Mouse (Mus musculus): Measurements from ENCODE around the gene C2cd2l.
"Not testable (repeated sequence)": the region's sequence is repeated elsewhere in the genome, so short reads cannot be mapped to it uniquely, and the experiment has no call there.

The C2cd2l gene

GRCm38 (mm10) chr9:44319887-44320798 is at the start of gene C2cd2l:
C2cd2l (minus strand) TSS chr9:44320285.
- DNase-seq (ENCODE audit: low spot score in 2 of 2): peak; percentile 74 to 85

- DNase-seq (ENCODE audit: low spot score in 2 of 2): no peak
Measured at GRCm38 (mm10) chr9:44364480-44364879, 44.4 kb upstream of the C2cd2l start.

- not testable (repeated sequence) for DNase-seq (ENCODE audit: low spot score in 2 of 2)
Measured at GRCm38 (mm10) chr9:44361931-44362330, 41.8 kb upstream of the C2cd2l start.

- peak; percentile 85 to 92 for DNase-seq (ENCODE audit: low spot score in 2 of 2)
Measured at GRCm38 (mm10) chr9:44361190-44361917, 41.3 kb upstream of the C2cd2l start, which contains the start of gene Vps11. Vps11 (minus strand) TSS chr9:44361670.

GRCm38 (mm10) chr9:44357207-44357606 is 37.1 kb upstream of the C2cd2l start:
- no peak for DNase-seq (ENCODE audit: low spot score in 2 of 2)

- DNase-seq (ENCODE audit: low spot score in 2 of 2): no peak
Measured at GRCm38 (mm10) chr9:44353142-44353541, 33.1 kb upstream of the C2cd2l start.

GRCm38 (mm10) chr9:44352337-44352736 is 32.3 kb upstream of the C2cd2l start:
- DNase-seq (ENCODE audit: low spot score in 2 of 2): no peak

- DNase-seq (ENCODE audit: low spot score in 2 of 2): no peak
Measured at GRCm38 (mm10) chr9:44351396-44351795, 31.3 kb upstream of the C2cd2l start.

- no peak for DNase-seq (ENCODE audit: low spot score in 2 of 2)
Measured at GRCm38 (mm10) chr9:44348546-44348945, 28.5 kb upstream of the C2cd2l start.

GRCm38 (mm10) chr9:44347621-44348020 is 27.5 kb upstream of the C2cd2l start:
- DNase-seq (ENCODE audit: low spot score in 2 of 2): no peak

- no peak for DNase-seq (ENCODE audit: low spot score in 2 of 2)
Measured at GRCm38 (mm10) chr9:44347166-44347565, 27.1 kb upstream of the C2cd2l start.

- no peak for DNase-seq (ENCODE audit: low spot score in 2 of 2)
Measured at GRCm38 (mm10) chr9:44345570-44346433, 25.7 kb upstream of the C2cd2l start.

GRCm38 (mm10) chr9:44343781-44344421 is 23.8 kb upstream of the C2cd2l start, which contains the start of gene Hmbs:
Hmbs (minus strand) TSS chr9:44344228.
- peak; percentile 89 to 97 for DNase-seq (ENCODE audit: low spot score in 2 of 2)

- no peak for DNase-seq (ENCODE audit: low spot score in 2 of 2)
Measured at GRCm38 (mm10) chr9:44343290-44343689, 23.2 kb upstream of the C2cd2l start.

- no peak for DNase-seq (ENCODE audit: low spot score in 2 of 2)
Measured at GRCm38 (mm10) chr9:44342605-44343004, 22.5 kb upstream of the C2cd2l start.

GRCm38 (mm10) chr9:44342173-44342572 is 22.1 kb upstream of the C2cd2l start:
- no peak for DNase-seq (ENCODE audit: low spot score in 2 of 2)

GRCm38 (mm10) chr9:44341487-44341886 is 21.4 kb upstream of the C2cd2l start:
- DNase-seq (ENCODE audit: low spot score in 2 of 2): no peak

- DNase-seq (ENCODE audit: low spot score in 2 of 2): no peak
Measured at GRCm38 (mm10) chr9:44338574-44338973, 18.5 kb upstream of the C2cd2l start.

- DNase-seq (ENCODE audit: low spot score in 2 of 2): no peak
Measured at GRCm38 (mm10) chr9:44337436-44338169, 17.5 kb upstream of the C2cd2l start.

- DNase-seq (ENCODE audit: low spot score in 2 of 2): no peak
Measured at GRCm38 (mm10) chr9:44336964-44337363, 16.9 kb upstream of the C2cd2l start.

Measured in urinary bladder, adult 18-20 months (tissue).